Mouse (Mus musculus) liver, adult 2 months (tissue): Measurements from ENCODE around the gene Plek. TPM values are rescaled to one million over a fixed set of nuclear protein-coding genes. Genes with fewer than 3 reads are reported as not detected.

Experiments used
- DNase-seq: peaks from one replicate; pipeline ENCODE4 v3.0.0-alpha.2; 2011; ENCODE audit warnings: low read depth, low spot score; ENCODE audit errors: extremely low read depth
- H3K27ac ChIP-seq: fragments of 200-500 bp; replicated peaks from 2 replicates; pipeline ENCODE4 v1.5.1; 2012; ENCODE audit warnings: low read depth, mild to moderate bottlenecking, control low read depth, inconsistent platforms, low read length; ENCODE audit not compliant: insufficient read depth
- H3K27me3 ChIP-seq: fragments of 200-500 bp; 2 replicates; pipeline ENCODE4 v1.6.1; 2012; ENCODE audit warnings: mild to moderate bottlenecking, moderate library complexity, low read length, inconsistent platforms; ENCODE audit not compliant: control insufficient read depth, insufficient read depth
- H3K36me3 ChIP-seq: fragments of 200-500 bp; 2 replicates; pipeline ENCODE4 v1.6.1; 2012; ENCODE audit warnings: low read length, inconsistent platforms; ENCODE audit not compliant: control insufficient read depth, insufficient read depth
- H3K4me1 ChIP-seq: fragments of 200-500 bp; 2 replicates; pipeline ENCODE4 v1.6.1; 2011; ENCODE audit warnings: low read length; ENCODE audit not compliant: control insufficient read depth, insufficient read depth
- H3K4me3 ChIP-seq: fragments of 200-500 bp; 2 replicates; pipeline ENCODE4 v1.5.1; 2011; ENCODE audit warnings: low read depth, mild to moderate bottlenecking, control low read depth, low read length, moderate library complexity; ENCODE audit not compliant: insufficient read depth
- H3K79me2 ChIP-seq: fragments of 200-500 bp; 2 replicates; pipeline ENCODE4 v1.6.1; 2012; ENCODE audit warnings: inconsistent platforms, mild to moderate bottlenecking, low read length, moderate library complexity; ENCODE audit not compliant: control insufficient read depth, insufficient read depth
- H3K9ac ChIP-seq: fragments of 200-500 bp; 2 replicates; pipeline ENCODE4 v1.6.1; 2012; ENCODE audit warnings: low read depth, mild to moderate bottlenecking, control low read depth, inconsistent platforms, low read length
- CTCF ChIP-seq: fragments of 200-500 bp; IDR thresholded peaks from 2 replicates; pipeline ENCODE4 v1.5.1; 2011; ENCODE audit warnings: low read depth, low read length, control low read depth
- POLR2A ChIP-seq: fragments of 200-500 bp; IDR thresholded peaks from 2 replicates; pipeline ENCODE4 v1.6.1; 2011; ENCODE audit warnings: low read length, control low read depth; ENCODE audit not compliant: insufficient read depth; ENCODE audit errors: extremely low read depth
- WGBS: fragments of 180-500 bp; shearing (Covaris S2); methylation state at CpG from one replicate; pipeline ENCODE4 v1.1.7; 2018; 5-methylcytosine and 5-hydroxymethylcytosine counted together
- polyA plus RNA-seq: library from polyadenylated mRNA; depleted of rRNA; stranded (reverse); fragments of >200 nt; gene quantifications from 2 replicates; pipeline ENCODE4 v1.2.3, GENCODE M21; 2012
- total RNA-seq: library from RNA; depleted of rRNA; stranded (reverse); fragments of >200 nt; gene quantifications from 2 replicates; pipeline ENCODE4 v1.2.3, GENCODE M21; 2014

The Plek gene
- total and polyA plus RNA-seq, 2 experiments: 0.29 to 2.0 TPM

- no peak for DNase-seq
- Histone ChIP-seq H3K79me2 (no peaks in the 10 kb centered on the region), H3K27me3 (no peaks in the 10 kb centered on the region), H3K36me3 (no peaks in the 10 kb centered on the region), H3K4me3 (no peak overlapping the region), H3K9ac (no peak overlapping the region), H3K4me1 (no peaks in the 10 kb centered on the region; the same call in 1 of the 2 replicates), H3K27ac (no peak overlapping the region)
- WGBS: 82% methylated on average over 3 of the region's 3 CpGs
- no peak for TF ChIP-seq CTCF
- TF ChIP-seq POLR2A: no peak
These were observed 48.4 kb downstream of the Plek start for GRCm38 (mm10) chr11:17003757-17004156.

- no peaks in the 10 kb centered on the region; the same call in 1 of the 2 replicates for H3K4me1 ChIP-seq
- no peak overlapping the region for H3K4me3 ChIP-seq
- WGBS: 76% methylated on average over 7 of the region's 7 CpGs
- no peaks in the 10 kb centered on the region for H3K27me3 ChIP-seq
- peak; percentile 18 for DNase-seq
- TF ChIP-seq CTCF (no peak), POLR2A (no peak)
- H3K27ac ChIP-seq: no peak overlapping the region
- no peaks in the 10 kb centered on the region for H3K36me3 ChIP-seq
- no peak overlapping the region for H3K9ac ChIP-seq
- no peaks in the 10 kb centered on the region for H3K79me2 ChIP-seq
These were observed 49.3 kb downstream of the Plek start for GRCm38 (mm10) chr11:17002739-17003373.

DNA sequence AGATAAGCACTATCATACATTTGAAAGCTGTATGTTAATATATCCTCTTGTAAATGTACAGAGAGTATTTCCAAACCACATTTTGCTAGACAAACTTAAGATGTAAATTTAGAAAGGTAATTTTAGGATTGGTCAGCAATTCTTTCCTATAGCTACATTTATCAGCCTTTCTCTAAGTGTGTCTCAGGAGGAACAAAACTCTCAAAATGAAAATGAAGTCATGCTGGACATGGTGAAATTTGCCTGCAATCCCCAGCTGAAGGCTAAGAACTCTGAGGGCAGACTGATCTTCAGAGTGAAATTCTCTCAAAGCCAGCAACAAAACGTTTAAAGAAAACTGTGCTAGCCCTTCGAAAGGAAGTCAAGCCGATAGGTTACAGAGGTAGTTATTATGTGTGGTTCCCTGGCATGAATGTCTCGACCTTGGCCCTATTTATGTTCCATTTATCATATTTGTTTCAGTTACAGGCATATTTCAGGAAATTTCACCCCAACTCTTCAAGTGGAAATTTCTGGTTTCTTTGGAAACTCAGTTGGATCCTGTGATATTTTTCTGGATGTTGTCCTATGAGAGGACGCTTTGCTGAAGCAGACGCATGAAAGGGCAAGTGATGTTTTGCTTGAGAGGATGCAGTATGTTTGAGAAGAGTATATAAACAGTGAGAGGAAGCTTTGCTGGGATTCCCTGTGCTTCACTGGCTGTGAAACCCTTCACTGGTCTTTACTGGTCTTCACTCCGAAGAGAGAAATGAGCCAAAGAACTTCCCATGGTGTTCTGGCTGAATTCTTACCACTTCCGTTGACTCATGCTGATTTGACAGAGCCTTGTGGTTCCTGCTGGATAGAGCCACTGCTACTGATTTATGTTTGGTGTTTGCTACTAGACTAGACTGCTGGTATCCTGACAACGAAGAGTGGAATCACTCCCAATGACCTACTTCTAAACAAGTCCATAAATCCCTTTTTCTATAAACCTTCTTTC is 51.5 kb downstream of the Plek start:
- Histone ChIP-seq H3K4me1 (no peaks in the 10 kb centered on the region; the same call in 1 of the 2 replicates), H3K27ac (no peak overlapping the region), H3K9ac (no peak overlapping the region), H3K27me3 (no peaks in the 10 kb centered on the region), H3K79me2 (no peaks in the 10 kb centered on the region), H3K4me3 (no peak overlapping the region), H3K36me3 (no peaks in the 10 kb centered on the region)
- no peak for TF ChIP-seq POLR2A
- TF ChIP-seq CTCF: no peak
- 67% methylated on average over 9 of the region's 9 CpGs for WGBS
- DNase-seq: peak; percentile 26

DNA sequence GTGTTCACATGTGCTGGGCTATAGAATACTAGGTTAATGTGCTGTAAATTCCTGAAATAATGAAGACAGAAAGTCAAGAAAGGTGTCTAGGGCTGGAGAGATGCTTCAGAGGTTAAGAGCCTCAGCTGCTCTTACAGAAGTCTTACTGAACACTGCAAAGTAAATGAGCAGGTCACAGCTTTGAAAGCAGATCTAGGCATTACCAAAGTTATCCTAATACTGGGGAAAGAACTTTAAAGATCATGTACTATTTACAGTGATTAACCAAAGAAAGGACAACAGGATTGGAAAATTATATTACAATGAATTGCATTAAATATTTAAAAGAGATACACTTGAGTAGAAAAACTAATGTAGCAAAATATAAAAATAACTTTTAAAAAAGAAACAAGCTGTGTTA is 52.2 kb downstream of the Plek start:
- H3K9ac ChIP-seq: no peak overlapping the region
- TF ChIP-seq POLR2A: no peak
- TF ChIP-seq CTCF: no peak
- no peaks in the 10 kb centered on the region for H3K79me2 ChIP-seq
- H3K4me1 ChIP-seq: no peaks in the 10 kb centered on the region; the same call in 1 of the 2 replicates
- H3K27ac ChIP-seq: no peak overlapping the region
- no peak overlapping the region for H3K4me3 ChIP-seq
- no peaks in the 10 kb centered on the region for H3K36me3 ChIP-seq
- DNase-seq: no peak
- no peaks in the 10 kb centered on the region for H3K27me3 ChIP-seq

DNA sequence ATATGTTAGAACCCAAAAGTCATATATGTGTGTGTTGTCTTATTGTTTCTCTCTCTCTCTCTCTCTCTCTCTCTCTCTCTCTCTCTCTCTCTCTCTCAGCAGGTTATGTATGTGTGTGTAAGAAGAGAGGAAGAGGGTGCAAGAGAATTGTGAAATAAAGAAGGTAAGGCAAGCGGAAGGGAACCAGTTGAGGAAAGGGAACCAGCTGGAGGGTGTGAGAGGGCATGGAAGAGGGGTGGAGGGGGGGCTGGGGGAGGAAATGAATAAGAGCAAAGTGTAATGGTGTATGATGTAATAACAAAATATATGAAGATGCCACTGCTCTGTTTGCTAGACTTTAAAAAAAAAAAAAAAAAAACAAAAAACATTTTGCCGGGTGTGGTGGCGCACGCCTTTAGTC is 52.8 kb downstream of the Plek start:
- no peak overlapping the region for H3K9ac ChIP-seq
- H3K4me1 ChIP-seq: no peaks in the 10 kb centered on the region; the same call in 1 of the 2 replicates
- no peak overlapping the region for H3K27ac ChIP-seq
- no peak for DNase-seq
- H3K4me3 ChIP-seq: no peak overlapping the region
- no peaks in the 10 kb centered on the region for H3K79me2 ChIP-seq
- TF ChIP-seq POLR2A (no peak), CTCF (no peak)
- no peaks in the 10 kb centered on the region for H3K36me3 ChIP-seq
- 90% methylated on average over 4 of the region's 4 CpGs for WGBS
- no peaks in the 10 kb centered on the region for H3K27me3 ChIP-seq

GRCm38 (mm10) chr11:16997465-16997864 is 54.7 kb downstream of the Plek start:
- TF ChIP-seq CTCF (no peak), POLR2A (no peak)
- H3K36me3 ChIP-seq: no peaks in the 10 kb centered on the region
- H3K4me3 ChIP-seq: no peak overlapping the region
- no peak overlapping the region for H3K27ac ChIP-seq
- H3K79me2 ChIP-seq: no peaks in the 10 kb centered on the region
- no peak for DNase-seq
- H3K4me1 ChIP-seq: no peaks in the 10 kb centered on the region
- no peak overlapping the region for H3K9ac ChIP-seq
- H3K27me3 ChIP-seq: no peaks in the 10 kb centered on the region
